Mouse (Mus musculus): ENCODE data around the gene Ceacam2. TPM values are rescaled to one million over a fixed set of nuclear protein-coding genes. Genes with fewer than 3 reads are reported as not detected.
"Not testable (repeated sequence)": the region's sequence is repeated elsewhere in the genome, so short reads cannot be mapped to it uniquely, and the experiment has no call there.

The Ceacam2 gene
- 0.08 and 0.12 TPM in 2 replicates for polyA plus RNA-seq (2015; fragmentation: Nextera tagmentation; extraction: Ambion mirVana)

DNA sequence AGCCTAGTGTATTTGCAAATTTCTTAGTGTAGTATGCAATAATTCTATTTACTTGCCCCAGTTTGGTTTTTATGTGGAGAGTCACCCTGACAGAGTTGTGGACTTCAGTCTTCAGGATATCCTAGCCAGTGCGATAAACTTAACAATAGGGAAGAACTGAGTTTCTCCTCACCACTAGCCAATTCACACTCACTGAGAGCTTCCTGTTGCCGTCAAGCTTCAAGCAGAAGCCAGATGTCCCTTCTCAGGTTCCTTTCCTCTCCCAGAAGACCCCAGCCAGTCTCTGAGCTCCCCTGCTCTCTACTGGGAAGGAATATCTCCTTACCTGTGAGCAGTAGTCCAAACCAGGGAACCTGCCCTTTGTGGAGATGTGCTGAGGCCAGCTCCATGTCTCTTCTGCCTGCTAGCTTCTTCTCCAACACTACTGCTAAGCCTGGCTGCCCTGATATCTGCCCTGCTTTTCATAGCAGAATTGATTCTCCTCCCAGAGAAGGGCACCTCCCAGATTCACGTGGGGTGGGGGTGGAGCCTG is at the start of gene Ceacam2:
Gene Ceacam2, minus strand, starts transcription at position 482 of the 532 bp plus-strand sequence.
- not testable (repeated sequence) for H3K9me3 ChIP-seq; ATAC-seq (ENCODE audit: low FRiP score, low read depth); H3K9ac ChIP-seq; H3K36me3 ChIP-seq; H3K4me3 ChIP-seq; H3K27me3 ChIP-seq; H3K4me1 ChIP-seq (replicated peaks); H3K27ac ChIP-seq (replicated peaks); H3K4me2 ChIP-seq
- 76% methylated on average over 3 of the region's 3 CpGs for WGBS

DNA sequence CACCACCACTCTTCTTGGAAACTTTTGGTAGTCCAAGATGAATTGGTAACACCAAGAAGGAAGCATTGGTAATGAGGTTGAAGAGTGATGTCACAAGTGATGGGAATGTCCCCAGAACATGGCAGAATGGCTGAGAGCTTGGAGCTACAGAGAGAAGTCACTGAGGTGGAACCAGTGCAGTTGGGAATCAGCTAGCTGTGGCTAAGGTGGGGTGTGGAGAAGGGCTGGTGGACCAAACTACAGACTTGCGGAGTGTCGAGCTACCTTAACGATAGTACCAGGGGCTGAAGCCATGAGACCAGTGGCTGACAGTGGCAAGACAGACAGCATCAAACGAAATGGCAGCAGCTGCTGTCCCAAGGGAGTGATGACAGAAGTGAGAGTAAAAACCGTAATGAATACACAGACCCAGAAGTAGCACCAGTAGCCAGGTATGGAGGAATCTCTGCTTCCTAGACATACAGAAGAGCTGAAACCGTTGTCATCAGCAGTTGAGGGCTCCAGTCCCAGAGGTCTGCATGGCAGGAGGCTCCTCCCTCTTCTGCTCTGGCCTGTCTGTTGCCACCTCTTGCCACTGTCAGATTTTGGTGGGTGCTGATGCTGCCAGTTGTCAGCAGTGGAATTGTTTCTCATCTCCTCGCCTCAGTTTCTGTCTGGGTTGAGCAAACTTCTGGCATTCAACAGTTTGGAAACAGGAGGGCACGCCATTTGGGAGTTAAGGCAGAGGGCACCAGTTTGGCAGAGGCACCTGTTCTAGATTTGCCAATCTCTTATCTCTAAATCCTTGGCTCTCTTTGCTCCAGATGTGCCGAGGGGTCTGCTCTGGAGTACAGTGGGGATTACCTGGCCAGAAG is 45.9 kb upstream of the Ceacam2 start:
- ATAC-seq (ENCODE audit: low FRiP score, low read depth) = no peak
- Histone ChIP-seq H3K9ac (no peak overlapping the region), H3K36me3 (no peaks in the 10 kb centered on the region), H3K27ac (replicated peaks) (no peak overlapping the region), H3K4me3 (no peak overlapping the region), H3K4me1 (replicated peaks) (no peaks in the 10 kb centered on the region), H3K4me2 (no peak overlapping the region), H3K27me3 (no peaks in the 10 kb centered on the region), H3K9me3 (no peaks in the 10 kb centered on the region)
- WGBS = 80% methylated on average over 9 of the region's 9 CpGs

GRCm38 (mm10) chr7:25584651-25585050 is 45.0 kb upstream of the Ceacam2 start:
- Histone ChIP-seq H3K27me3 (no peaks in the 10 kb centered on the region), H3K4me2 (no peak overlapping the region), H3K9ac (no peak overlapping the region), H3K4me3 (no peak overlapping the region), H3K36me3 (no peaks in the 10 kb centered on the region), H3K27ac (replicated peaks) (no peak overlapping the region), H3K4me1 (replicated peaks) (no peaks in the 10 kb centered on the region), H3K9me3 (no peaks in the 10 kb centered on the region)
- 87% methylated on average over 5 of the region's 5 CpGs for WGBS
- no peak for ATAC-seq (ENCODE audit: low FRiP score, low read depth)

- ATAC-seq (ENCODE audit: low FRiP score, low read depth) = no peak
- no peak overlapping the region for H3K27ac ChIP-seq (replicated peaks)
- no peaks in the 10 kb centered on the region for H3K27me3 ChIP-seq
- no peak overlapping the region for H3K4me2 ChIP-seq
- 92% methylated on average over 15 of the region's 15 CpGs for WGBS
- H3K9me3 ChIP-seq = no peaks in the 10 kb centered on the region
- no peak overlapping the region for H3K9ac ChIP-seq
- no peak overlapping the region for H3K4me3 ChIP-seq
- H3K36me3 ChIP-seq = no peaks in the 10 kb centered on the region
- no peaks in the 10 kb centered on the region for H3K4me1 ChIP-seq (replicated peaks)
Observed at GRCm38 (mm10) chr7:25582301-25582810, 42.7 kb upstream of the Ceacam2 start.

GRCm38 (mm10) chr7:25579441-25579840 is 39.8 kb upstream of the Ceacam2 start:
- H3K27ac ChIP-seq (replicated peaks) = no peak overlapping the region
- H3K27me3 ChIP-seq = no peaks in the 10 kb centered on the region
- no peak overlapping the region for H3K4me3 ChIP-seq
- no peak for ATAC-seq (ENCODE audit: low FRiP score, low read depth)
- H3K4me2 ChIP-seq = no peak overlapping the region
- no peaks in the 10 kb centered on the region for H3K36me3 ChIP-seq
- 86% methylated on average over 10 of the region's 10 CpGs for WGBS
- H3K9me3 ChIP-seq = no peaks in the 10 kb centered on the region
- H3K4me1 ChIP-seq (replicated peaks) = no peaks in the 10 kb centered on the region
- no peak overlapping the region for H3K9ac ChIP-seq

- ATAC-seq (ENCODE audit: low FRiP score, low read depth) = not testable (repeated sequence)
Observed at GRCm38 (mm10) chr7:25576793-25577437, 37.3 kb upstream of the Ceacam2 start.

DNA sequence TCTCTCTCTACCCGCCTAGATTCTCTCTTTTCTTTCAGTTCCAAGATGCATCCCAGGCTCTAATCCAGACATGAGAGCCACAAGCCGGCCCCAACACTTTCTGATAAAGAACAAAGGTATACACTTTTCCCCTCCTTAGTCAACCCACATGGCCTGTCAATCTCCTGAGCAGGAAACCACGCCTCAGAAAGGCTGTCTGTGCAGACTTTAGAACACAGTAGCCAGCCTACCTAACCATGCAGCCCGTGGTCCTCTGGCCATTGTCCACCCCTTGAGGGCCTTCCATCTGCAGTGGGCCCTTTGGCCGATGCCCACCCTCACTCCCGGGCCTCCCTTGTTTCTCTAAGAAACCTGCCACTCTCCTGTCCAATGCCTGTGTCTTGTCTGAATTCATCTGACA is 36.7 kb upstream of the Ceacam2 start:
- not testable (repeated sequence) for H3K9ac ChIP-seq; H3K4me2 ChIP-seq; H3K9me3 ChIP-seq; H3K27ac ChIP-seq (replicated peaks); H3K4me1 ChIP-seq (replicated peaks); ATAC-seq (ENCODE audit: low FRiP score, low read depth); H3K4me3 ChIP-seq; H3K27me3 ChIP-seq; H3K36me3 ChIP-seq
- WGBS = 47% methylated on average over 6 of the region's 6 CpGs

More at GRCm38 (mm10) chr7:25576793-25577437, 37.3 kb upstream of the Ceacam2 start:
- not testable (repeated sequence) for H3K36me3 ChIP-seq; H3K4me3 ChIP-seq; H3K27ac ChIP-seq (replicated peaks); H3K9me3 ChIP-seq; H3K4me2 ChIP-seq; H3K4me1 ChIP-seq (replicated peaks); H3K9ac ChIP-seq; H3K27me3 ChIP-seq
- 73% methylated on average over 13 of the region's 14 CpGs for WGBS

DNA sequence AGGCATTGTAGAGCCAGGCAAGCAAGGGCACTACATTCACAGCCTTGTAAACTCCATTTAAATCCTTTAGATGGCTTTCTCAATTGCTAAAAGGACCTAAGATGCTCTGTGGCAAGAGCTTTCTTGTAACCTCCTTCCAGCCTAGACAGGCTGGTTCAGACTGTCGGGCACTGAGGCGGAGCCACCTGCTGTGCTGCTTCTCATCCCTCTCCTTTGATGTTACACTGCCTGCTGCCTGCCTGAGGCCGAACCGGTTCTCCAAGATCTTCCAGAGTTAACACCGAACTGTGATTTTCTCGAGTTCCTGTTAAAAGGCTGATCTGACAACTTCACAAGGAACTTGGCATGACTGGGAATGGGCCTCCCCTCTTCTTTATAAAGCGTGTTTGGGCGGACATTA is 36.2 kb upstream of the Ceacam2 start:
- H3K27ac ChIP-seq (replicated peaks) = no peak overlapping the region

DNA sequence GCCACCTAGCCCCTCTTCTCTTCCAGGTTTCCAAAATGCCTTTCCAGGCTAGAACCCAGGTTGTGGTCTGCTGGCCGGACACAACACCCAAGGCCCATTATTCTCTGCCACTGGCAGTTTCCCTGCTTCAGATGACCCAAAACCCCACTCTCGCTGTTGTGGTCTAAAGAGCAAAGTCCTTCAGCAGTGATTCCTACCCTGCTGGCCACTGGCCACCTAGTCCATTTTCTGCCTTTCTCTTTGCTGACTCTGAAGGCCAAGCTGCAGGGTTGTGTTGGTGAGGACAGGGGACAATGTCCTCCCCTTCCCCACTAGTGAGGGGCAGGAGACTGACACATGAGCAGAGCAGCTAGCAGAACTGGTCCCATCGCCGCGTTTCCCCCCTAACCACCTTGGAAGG is 35.4 kb upstream of the Ceacam2 start:
- H3K27ac ChIP-seq (replicated peaks) = no peak overlapping the region
- no peaks in the 10 kb centered on the region for H3K9me3 ChIP-seq
- H3K9ac ChIP-seq = no peak overlapping the region
- WGBS = 81% methylated on average over 5 of the region's 5 CpGs
- H3K4me3 ChIP-seq = no peak overlapping the region
- no peak for ATAC-seq (ENCODE audit: low FRiP score, low read depth)
- H3K36me3 ChIP-seq = no peaks in the 10 kb centered on the region
- H3K27me3 ChIP-seq = no peaks in the 10 kb centered on the region
- no peak overlapping the region for H3K4me2 ChIP-seq
- H3K4me1 ChIP-seq (replicated peaks) = no peaks in the 10 kb centered on the region

More for the DNA sequence above, 36.2 kb upstream of the Ceacam2 start:
- Histone ChIP-seq H3K9ac (no peak overlapping the region), H3K27me3 (no peaks in the 10 kb centered on the region), H3K4me1 (replicated peaks) (no peaks in the 10 kb centered on the region), H3K36me3 (no peaks in the 10 kb centered on the region), H3K4me3 (no peak overlapping the region), H3K4me2 (no peak overlapping the region), H3K9me3 (no peaks in the 10 kb centered on the region)
- WGBS = 22% methylated on average over 8 of the region's 8 CpGs
- no peak for ATAC-seq (ENCODE audit: low FRiP score, low read depth)

- H3K36me3 ChIP-seq; ATAC-seq (ENCODE audit: low FRiP score, low read depth); H3K27ac ChIP-seq (replicated peaks); H3K4me1 ChIP-seq (replicated peaks); H3K9ac ChIP-seq; H3K27me3 ChIP-seq; H3K9me3 ChIP-seq; H3K4me2 ChIP-seq; H3K4me3 ChIP-seq: not testable (repeated sequence)
- WGBS = 77% methylated on average over 5 of the region's 5 CpGs
Observed at GRCm38 (mm10) chr7:25573806-25574205, 34.1 kb upstream of the Ceacam2 start.

DNA sequence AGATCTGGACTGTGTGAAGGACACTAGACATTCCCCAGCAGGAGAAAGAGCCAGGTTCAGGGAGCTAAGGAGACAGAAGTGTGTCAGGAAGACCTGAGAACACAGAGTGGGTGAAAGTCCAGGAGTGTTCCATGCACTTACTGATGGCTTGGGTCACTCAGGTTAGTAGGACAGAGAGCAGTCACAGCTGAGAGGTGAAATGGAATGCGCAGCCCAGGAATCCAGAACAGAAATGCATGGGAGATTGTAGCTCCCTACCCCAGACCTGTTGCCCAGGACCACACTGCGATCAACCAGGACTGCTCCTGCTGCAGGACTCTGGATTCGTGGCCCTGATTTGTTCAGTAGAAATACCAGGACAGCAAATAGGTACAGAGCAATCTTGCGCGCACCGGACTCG is 29.1 kb upstream of the Ceacam2 start:
- no peak overlapping the region for H3K4me3 ChIP-seq
- H3K4me2 ChIP-seq = no peak overlapping the region
- WGBS = 96% methylated on average over 7 of the region's 7 CpGs
- H3K9ac ChIP-seq = no peak overlapping the region
- no peaks in the 10 kb centered on the region for H3K36me3 ChIP-seq
- H3K4me1 ChIP-seq (replicated peaks) = no peaks in the 10 kb centered on the region
- no peaks in the 10 kb centered on the region for H3K27me3 ChIP-seq
- H3K27ac ChIP-seq (replicated peaks) = no peak overlapping the region
- no peak for ATAC-seq (ENCODE audit: low FRiP score, low read depth)
- no peaks in the 10 kb centered on the region for H3K9me3 ChIP-seq

DNA sequence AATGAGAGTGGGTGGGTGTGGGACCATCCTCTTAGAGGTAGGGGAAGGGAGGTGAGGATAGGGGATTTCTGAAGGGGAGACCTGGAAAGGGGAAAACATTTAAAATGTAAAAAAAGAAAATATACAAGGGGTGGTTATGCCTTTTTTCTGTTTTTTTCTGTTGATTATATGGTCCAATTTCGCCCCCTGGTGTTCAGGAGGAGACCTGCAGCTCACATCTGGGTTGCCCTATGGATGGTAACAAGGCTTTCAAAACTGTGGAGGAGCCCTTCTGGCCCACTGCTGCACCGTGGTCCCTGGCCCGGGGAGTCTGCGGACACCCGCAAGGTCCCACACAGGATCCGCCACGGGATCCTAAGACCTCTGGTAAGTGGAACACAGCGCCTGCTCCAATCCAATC is 1.8 kb upstream of the Ceacam2 start:
- WGBS = 75% methylated on average over 8 of the region's 8 CpGs
- H3K36me3 ChIP-seq; H3K4me1 ChIP-seq (replicated peaks); H3K4me2 ChIP-seq; H3K27ac ChIP-seq (replicated peaks); H3K9me3 ChIP-seq; H3K9ac ChIP-seq; H3K27me3 ChIP-seq; ATAC-seq (ENCODE audit: low FRiP score, low read depth); H3K4me3 ChIP-seq: not testable (repeated sequence)
